Mouse (Mus musculus): ENCODE measurements around the gene Esm1. TPM values are rescaled to one million over a fixed set of nuclear protein-coding genes. Genes with fewer than 3 reads are reported as not detected.

Gene Esm1
- polyA plus RNA-seq (2016; fragmentation: Nextera tagmentation; extraction: Ambion mirVana): 1.0 and 1.5 TPM in 2 replicates

GRCm38 (mm10) chr13:113209624-113210023 lies at the start of gene Esm1:
Gene Esm1 (plus strand): TSS chr13:113209659.
- ATAC-seq (ENCODE audit: insufficient number of reproducible peaks, low FRiP score): no peak
- Histone ChIP-seq H3K9ac (peak within 1 kb of the TSS; percentile 36; the same call in 1 of the 2 replicates), H3K4me2 (peak within 1 kb of the TSS; percentile 52), H3K4me3 (peak within 1 kb of the TSS; percentile 12), H3K27me3 (replicated peaks) (peaks cover 11% of the 10 kb centered on the region; the same call in 1 of the 2 replicates), H3K9me3 (replicated peaks) (no peaks in the 10 kb centered on the region), H3K27ac (ENCODE audit: poor library complexity, severe bottlenecking) (no peak within 1 kb of the TSS), H3K36me3 (no peaks in the 10 kb centered on the region), H3K4me1 (replicated peaks) (peaks cover 15% of the 10 kb centered on the region)
- WGBS: 37% methylated on average over 15 of the region's 15 CpGs

GRCm38 (mm10) chr13:113164252-113165005 lies 45.0 kb upstream of the Esm1 start:
- no peak for ATAC-seq (ENCODE audit: insufficient number of reproducible peaks, low FRiP score)
- no peak overlapping the region for H3K27ac ChIP-seq (ENCODE audit: poor library complexity, severe bottlenecking)
- WGBS: 84% methylated on average over 5 of the region's 5 CpGs

GRCm38 (mm10) chr13:113168018-113168534 lies 41.4 kb upstream of the Esm1 start:
- ATAC-seq (ENCODE audit: insufficient number of reproducible peaks, low FRiP score): no peak

More at GRCm38 (mm10) chr13:113164252-113165005, 45.0 kb upstream of the Esm1 start:
- Histone ChIP-seq H3K9ac (no peak overlapping the region), H3K9me3 (replicated peaks) (no peaks in the 10 kb centered on the region), H3K36me3 (no peaks in the 10 kb centered on the region), H3K4me1 (replicated peaks) (no peaks in the 10 kb centered on the region), H3K4me3 (no peak overlapping the region), H3K4me2 (no peak overlapping the region), H3K27me3 (replicated peaks) (no peaks in the 10 kb centered on the region)

GRCm38 (mm10) chr13:113170256-113170655 lies 39.2 kb upstream of the Esm1 start:
- Histone ChIP-seq H3K9ac (no peak overlapping the region), H3K27me3 (replicated peaks) (no peaks in the 10 kb centered on the region), H3K9me3 (replicated peaks) (no peaks in the 10 kb centered on the region; the same call in 1 of the 2 replicates), H3K4me1 (replicated peaks) (no peaks in the 10 kb centered on the region), H3K36me3 (no peaks in the 10 kb centered on the region), H3K27ac (ENCODE audit: poor library complexity, severe bottlenecking) (no peak overlapping the region), H3K4me2 (no peak overlapping the region), H3K4me3 (no peak overlapping the region)
- no peak for ATAC-seq (ENCODE audit: insufficient number of reproducible peaks, low FRiP score)

More at GRCm38 (mm10) chr13:113168018-113168534, 41.4 kb upstream of the Esm1 start:
- no peak overlapping the region for H3K4me2 ChIP-seq
- no peak overlapping the region for H3K4me3 ChIP-seq
- no peaks in the 10 kb centered on the region for H3K9me3 ChIP-seq (replicated peaks)
- no peaks in the 10 kb centered on the region for H3K4me1 ChIP-seq (replicated peaks)
- H3K27me3 ChIP-seq (replicated peaks): no peaks in the 10 kb centered on the region
- H3K36me3 ChIP-seq: no peaks in the 10 kb centered on the region
- H3K9ac ChIP-seq: no peak overlapping the region
- WGBS: 70% methylated on average over 9 of the region's 9 CpGs
- no peak overlapping the region for H3K27ac ChIP-seq (ENCODE audit: poor library complexity, severe bottlenecking)

GRCm38 (mm10) chr13:113174162-113174561 lies 35.3 kb upstream of the Esm1 start:
- Histone ChIP-seq H3K36me3 (no peaks in the 10 kb centered on the region), H3K9me3 (replicated peaks) (no peaks in the 10 kb centered on the region; the same call in 1 of the 2 replicates), H3K4me2 (no peak overlapping the region), H3K4me3 (no peak overlapping the region), H3K27ac (ENCODE audit: poor library complexity, severe bottlenecking) (no peak overlapping the region), H3K4me1 (replicated peaks) (no peaks in the 10 kb centered on the region), H3K27me3 (replicated peaks) (no peaks in the 10 kb centered on the region), H3K9ac (no peak overlapping the region)
- ATAC-seq (ENCODE audit: insufficient number of reproducible peaks, low FRiP score): no peak
- WGBS: 82% methylated on average over 6 of the region's 6 CpGs

GRCm38 (mm10) chr13:113183310-113183709 lies 26.1 kb upstream of the Esm1 start:
- H3K4me3 ChIP-seq: no peak overlapping the region
- no peak overlapping the region for H3K27ac ChIP-seq (ENCODE audit: poor library complexity, severe bottlenecking)
- no peak for ATAC-seq (ENCODE audit: insufficient number of reproducible peaks, low FRiP score)
- H3K27me3 ChIP-seq (replicated peaks): no peaks in the 10 kb centered on the region
- 0 out of 2 replicates have a peak, but pooled peaks cover 6% of the 10 kb centered on the region for H3K9me3 ChIP-seq (replicated peaks)
- no peaks in the 10 kb centered on the region for H3K36me3 ChIP-seq
- H3K9ac ChIP-seq: no peak overlapping the region
- H3K4me1 ChIP-seq (replicated peaks): no peaks in the 10 kb centered on the region
- WGBS: 87% methylated on average over 8 of the region's 8 CpGs
- H3K4me2 ChIP-seq: no peak overlapping the region

- H3K27me3 ChIP-seq (replicated peaks): no peaks in the 10 kb centered on the region
- H3K27ac ChIP-seq (ENCODE audit: poor library complexity, severe bottlenecking): no peak overlapping the region
- H3K4me3 ChIP-seq: no peak overlapping the region
- 87% methylated on average over 4 of the region's 4 CpGs for WGBS
- no peak overlapping the region for H3K4me2 ChIP-seq
- no peaks in the 10 kb centered on the region for H3K36me3 ChIP-seq
- H3K9me3 ChIP-seq (replicated peaks): 0 out of 2 replicates have a peak, but pooled peaks cover 6% of the 10 kb centered on the region
- ATAC-seq (ENCODE audit: insufficient number of reproducible peaks, low FRiP score): no peak
- H3K9ac ChIP-seq: no peak overlapping the region
- H3K4me1 ChIP-seq (replicated peaks): no peaks in the 10 kb centered on the region
These were observed 25.7 kb upstream of the Esm1 start for GRCm38 (mm10) chr13:113183720-113184119.

- Histone ChIP-seq H3K27ac (ENCODE audit: poor library complexity, severe bottlenecking) (no peak overlapping the region), H3K4me1 (replicated peaks) (no peaks in the 10 kb centered on the region), H3K27me3 (replicated peaks) (no peaks in the 10 kb centered on the region), H3K36me3 (no peaks in the 10 kb centered on the region), H3K9me3 (replicated peaks) (no peaks in the 10 kb centered on the region), H3K4me3 (no peak overlapping the region), H3K4me2 (no peak overlapping the region), H3K9ac (no peak overlapping the region)
- 61% methylated on average over 13 of the region's 13 CpGs for WGBS
- ATAC-seq (ENCODE audit: insufficient number of reproducible peaks, low FRiP score): no peak
These were observed 12.4 kb upstream of the Esm1 start for GRCm38 (mm10) chr13:113196808-113197674.

- H3K4me1 ChIP-seq (replicated peaks): peaks cover 9% of the 10 kb centered on the region; the same call in 1 of the 2 replicates
These were observed 11.5 kb upstream of the Esm1 start for GRCm38 (mm10) chr13:113197872-113198502.

GRCm38 (mm10) chr13:113199331-113199730 lies 10.1 kb upstream of the Esm1 start:
- no peaks in the 10 kb centered on the region for H3K9me3 ChIP-seq (replicated peaks)
- H3K4me1 ChIP-seq (replicated peaks): peaks cover 11% of the 10 kb centered on the region; the same call in 1 of the 2 replicates
- H3K4me2 ChIP-seq: no peak overlapping the region
- no peak for ATAC-seq (ENCODE audit: insufficient number of reproducible peaks, low FRiP score)
- no peaks in the 10 kb centered on the region for H3K36me3 ChIP-seq
- no peak overlapping the region for H3K27ac ChIP-seq (ENCODE audit: poor library complexity, severe bottlenecking)
- H3K4me3 ChIP-seq: no peak overlapping the region
- no peaks in the 10 kb centered on the region for H3K27me3 ChIP-seq (replicated peaks)
- 63% methylated on average over 3 of the region's 3 CpGs for WGBS
- H3K9ac ChIP-seq: no peak overlapping the region

More at GRCm38 (mm10) chr13:113197872-113198502, 11.5 kb upstream of the Esm1 start:
- Histone ChIP-seq H3K36me3 (no peaks in the 10 kb centered on the region), H3K9me3 (replicated peaks) (no peaks in the 10 kb centered on the region), H3K9ac (no peak overlapping the region), H3K4me2 (no peak overlapping the region), H3K27me3 (replicated peaks) (no peaks in the 10 kb centered on the region), H3K27ac (ENCODE audit: poor library complexity, severe bottlenecking) (no peak overlapping the region), H3K4me3 (no peak overlapping the region)
- WGBS: 75% methylated on average over 9 of the region's 9 CpGs
- ATAC-seq (ENCODE audit: insufficient number of reproducible peaks, low FRiP score): no peak

Measured in heart, embryonic 12.5 days (tissue).